Comparison of ENCODE assay signal across 9 mouse cellular contexts in the genomic region with DNA sequence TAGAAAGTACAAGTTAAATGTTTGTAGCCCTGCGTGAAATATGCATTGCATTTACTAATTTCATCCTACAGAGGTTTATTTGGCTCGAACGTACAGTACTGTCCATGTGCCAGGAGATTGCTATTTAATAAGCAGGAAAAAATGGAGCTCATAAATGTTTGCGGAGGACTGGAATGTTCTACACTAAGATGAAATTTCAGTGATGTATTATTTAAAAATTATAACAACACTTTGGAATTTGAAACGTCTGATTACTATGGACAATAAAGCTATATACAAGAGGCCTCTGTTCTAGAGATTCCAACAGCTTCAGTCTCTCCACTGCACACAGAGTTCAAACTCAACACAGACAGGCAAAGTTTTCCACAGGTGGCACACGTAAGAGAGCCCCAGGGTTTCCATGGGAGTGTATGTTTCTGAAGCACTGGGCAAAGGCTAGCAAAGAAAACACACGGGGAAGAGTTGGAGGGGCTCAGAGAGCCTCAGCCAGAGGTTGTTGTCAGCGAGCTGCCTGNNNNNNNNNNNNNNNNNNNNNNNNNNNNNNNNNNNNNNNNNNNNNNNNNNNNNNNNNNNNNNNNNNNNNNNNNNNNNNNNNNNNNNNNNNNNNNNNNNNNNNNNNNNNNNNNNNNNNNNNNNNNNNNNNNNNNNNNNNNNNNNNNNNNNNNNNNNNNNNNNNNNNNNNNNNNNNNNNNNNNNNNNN. TPM values are rescaled to one million over a fixed set of nuclear protein-coding genes. Genes with fewer than 3 reads are reported as not detected.
DNase-seq lines count a peak whose midpoint lies in the region; ATAC-seq and TF ChIP-seq lines count a peak whose summit lies in the region.
"Had no signal": no experiment of that assay in that cellular context is flagged by ENCODE, and none has a peak within 500 bp of the region (broad histone marks: within the 10 kb centered on the region; RNA-seq: fewer than 3 reads in every experiment).

No protein-coding gene starts in this region.

- no peak overlapping the region for H3K4me3 ChIP-seq in layer of hippocampus, adult 2 months
- H3K4me3 ChIP-seq in kidney, embryonic 15.5 days (replicated peaks) = no peak overlapping the region
- H3K4me3 ChIP-seq in myocyte = no peak overlapping the region
- no peak overlapping the region for H3K4me3 ChIP-seq in forebrain, embryonic 15.5 days

- ATAC-seq in kidney, embryonic 15.5 days (replicated peaks; ENCODE audit: low FRiP score) = peak; percentile 83
- ATAC-seq in forebrain, embryonic 15.5 days (replicated peaks) = no peak
- ATAC-seq: midbrain, embryonic 16.5 days had no signal

- 39% methylated on average over 8 of the region's 8 CpGs for WGBS in kidney, embryonic 15.5 days
- 58% methylated on average over 8 of the region's 8 CpGs for WGBS in forebrain, embryonic 15.5 days

- DNase-seq in layer of hippocampus, adult 2 months (ENCODE audit: low spot score in 2 of 2) = no peak
- DNase-seq in layer of hippocampus, postnatal 25 days (ENCODE audit: extremely low spot score in 1 of 2, low spot score in 1 of 2) = no peak
- DNase-seq in embryo, embryonic 9.5 days (ENCODE audit: extremely low spot score) = peak; percentile 39
- no peak for DNase-seq in cerebellum, adult 9-10 months
- DNase-seq in cerebellum, adult 9-11 months = no peak

- no peak overlapping the region for H3K4me2 ChIP-seq in kidney, embryonic 15.5 days
- peak overlapping the region; percentile 20 for H3K4me2 ChIP-seq in myocyte (ENCODE audit: low read depth)
- H3K4me2 ChIP-seq in forebrain, embryonic 15.5 days (replicated peaks) = no peak overlapping the region

- no peaks in the 10 kb centered on the region for H3K27me3 ChIP-seq in kidney, embryonic 15.5 days
- H3K27me3 ChIP-seq in myocyte (ENCODE audit: control insufficient read depth, insufficient read depth, insufficient read length) = no peaks in the 10 kb centered on the region
- H3K27me3 ChIP-seq in forebrain, embryonic 15.5 days = no peaks in the 10 kb centered on the region

- no peaks in the 10 kb centered on the region for H3K9me3 ChIP-seq in kidney, embryonic 15.5 days (replicated peaks)
- no peaks in the 10 kb centered on the region for H3K9me3 ChIP-seq in forebrain, embryonic 15.5 days

- H3K79me2 ChIP-seq in myocyte (ENCODE audit: control insufficient read depth, insufficient read depth) = no peaks in the 10 kb centered on the region

- TF ChIP-seq CTCF in layer of hippocampus, adult 2 months (conservative IDR thresholded peaks at IDR 0.05) = no peak

- no peak overlapping the region for H3ac ChIP-seq in myocyte (ENCODE audit: control insufficient read depth, insufficient read length)

- no peak for TF ChIP-seq POLR2A in myocyte (IDR thresholded peaks at IDR 0.05; ENCODE audit: insufficient read length, low read depth)

- H3K4me1 ChIP-seq in kidney, embryonic 15.5 days = peaks cover 20% of the 10 kb centered on the region
- peaks cover 17% of the 10 kb centered on the region; the same call in 1 of the 2 replicates for H3K4me1 ChIP-seq in forebrain, embryonic 15.5 days

- H3K36me3 ChIP-seq in kidney, embryonic 15.5 days = no peaks in the 10 kb centered on the region
- H3K36me3 ChIP-seq in myocyte (ENCODE audit: control insufficient read depth, insufficient read depth) = no peaks in the 10 kb centered on the region
- H3K36me3 ChIP-seq in forebrain, embryonic 15.5 days = no peaks in the 10 kb centered on the region

- no peak overlapping the region for H3K9ac ChIP-seq in kidney, embryonic 15.5 days
- no peak overlapping the region for H3K9ac ChIP-seq in forebrain, embryonic 15.5 days (replicated peaks)

- peak overlapping the region; percentile 14; the same call in 1 of the 2 replicates for H3K27ac ChIP-seq in layer of hippocampus, adult 2 months
- H3K27ac ChIP-seq in kidney, embryonic 15.5 days = peak overlapping the region; percentile 89
- no peak overlapping the region for H3K27ac ChIP-seq in forebrain, embryonic 15.5 days (replicated peaks)

TF ChIP-seq in myocyte, 11 proteins besides CTCF, POLR2A, EP300 and RAD21:
- TF ChIP-seq MYOG (IDR thresholded peaks at IDR 0.05; ENCODE audit: control insufficient read depth in 1 of 3, insufficient read depth in 1 of 3, insufficient read length in 2 of 3, low read depth in 2 of 3) = peak in 1 of 3 experiments; percentile 11
- TF ChIP-seq TCF3 (IDR thresholded peaks at IDR 0.05; ENCODE audit: insufficient read length, low read depth) = no peak
- TF ChIP-seq MYOD1 (IDR thresholded peaks at IDR 0.05; ENCODE audit: control insufficient read depth in 1 of 3, insufficient read length in 2 of 3, low read depth in 2 of 3) = peak in 1 of 3 experiments; percentile 19

RNA-seq across cellular contexts. Expression of a gene that starts 20.6 kb away (rescaled TPM):
- 10 to 100 TPM; 13.6 to 17.5 TPM for total RNA-seq in layer of hippocampus, adult 2 months (2021)
- 10 to 100 TPM; 11.9 to 13.6 TPM for total RNA-seq in layer of hippocampus, postnatal 25 days (2021)
- polyA plus RNA-seq in kidney, embryonic 15.5 days (2015; fragmentation: Nextera tagmentation; extraction: Ambion mirVana) = 2.1 and 3.6 TPM in 2 replicates
- not detected for polyA plus RNA-seq in myocyte (2012; fragmentation: generic; extraction: Trizol)
- 2.5 and 3.5 TPM in 2 replicates for polyA plus RNA-seq in forebrain, embryonic 15.5 days (2015; fragmentation: Nextera tagmentation; extraction: Ambion mirVana)
